Mouse (Mus musculus) intestine, embryonic 16.5 days (tissue): ENCODE results near the gene Gm17521. TPM values are rescaled to one million over a fixed set of nuclear protein-coding genes. Genes with fewer than 3 reads are reported as not detected.
"Not testable (repeated sequence)": the region's sequence is repeated elsewhere in the genome, so short reads cannot be mapped to it uniquely, and the experiment has no call there.

ENCODE experiments used
- ATAC-seq: fragments of 200-750 bp; cut with Nextera tagmentation; 2 replicates; pipeline ENCODE4 v1.8.0; 2017; ENCODE audit warnings: moderate TSS enrichment, moderate library complexity
- H3K27ac ChIP-seq: fragments of 300-500 bp; sonication (generic); 2 replicates; pipeline ENCODE4 v1.5.1; 2014; ENCODE audit warnings: mild to moderate bottlenecking, low read length
- H3K27me3 ChIP-seq: fragments of 300-500 bp; sonication (generic); replicated peaks from 2 replicates; pipeline ENCODE4 v1.6.1; 2014; ENCODE audit warnings: low read length, control low read depth, mixed read lengths; ENCODE audit not compliant: control insufficient read depth, insufficient read depth
- H3K36me3 ChIP-seq: fragments of 300-500 bp; sonication (generic); 2 replicates; pipeline ENCODE4 v1.6.1; 2014; ENCODE audit warnings: low read length, control low read depth; ENCODE audit not compliant: control insufficient read depth, insufficient read depth
- H3K4me1 ChIP-seq: fragments of 300-500 bp; sonication (generic); 2 replicates; pipeline ENCODE4 v1.6.1; 2014; ENCODE audit warnings: low read length, control low read depth, mixed read lengths; ENCODE audit not compliant: control insufficient read depth, insufficient read depth
- H3K4me2 ChIP-seq: fragments of 300-500 bp; sonication (generic); 2 replicates; pipeline ENCODE4 v1.6.1; 2014; ENCODE audit warnings: low read depth, low read length, control low read depth
- H3K4me3 ChIP-seq: fragments of 300-500 bp; sonication (generic); 2 replicates; pipeline ENCODE4 v1.5.1; 2014; ENCODE audit warnings: mild to moderate bottlenecking, low read length
- H3K9ac ChIP-seq: fragments of 300-500 bp; sonication (generic); 2 replicates; pipeline ENCODE4 v1.6.1; 2014; ENCODE audit warnings: low read depth, low read length
- H3K9me3 ChIP-seq: fragments of 300-500 bp; sonication (generic); 2 replicates; pipeline ENCODE4 v1.6.1; 2016; ENCODE audit warnings: low read length, control low read depth; ENCODE audit not compliant: control insufficient read depth
- WGBS: fragments of 180-500 bp; shearing (Covaris S2); extraction: QIAGEN DNeasy Blood & Tissue Kit; methylation state at CpG from one replicate; pipeline ENCODE4 v1.1.7; 2014; 5-methylcytosine and 5-hydroxymethylcytosine counted together
- polyA plus RNA-seq: library from polyadenylated mRNA; unstranded; fragments of >200 nt; fragmentation: Nextera tagmentation; extraction: Ambion mirVana; gene quantifications from 2 replicates; pipeline ENCODE4 v1.2.1, GENCODE M21; 2015

Gene Gm17521
- not detected in 2 replicates for polyA plus RNA-seq

DNA sequence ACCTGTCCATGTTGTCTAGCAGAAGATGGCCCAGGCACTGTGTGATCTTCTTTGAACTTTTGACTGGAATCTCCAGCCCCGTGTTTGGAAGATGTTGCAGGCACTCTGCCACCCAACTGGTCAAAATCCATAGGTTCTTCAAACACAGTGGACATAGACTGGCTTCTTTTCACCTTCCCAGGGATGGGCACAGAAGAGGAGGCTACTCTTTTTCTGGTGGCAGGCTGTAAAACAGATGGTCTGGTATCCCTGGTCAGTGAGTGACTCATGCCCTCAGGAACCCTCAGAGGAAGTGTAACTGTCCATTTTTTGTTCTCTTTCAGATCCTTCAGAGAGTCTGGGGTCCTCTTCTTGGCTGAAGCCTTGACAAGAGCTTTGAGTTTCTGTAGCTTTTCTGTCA is at the start of gene Gm17521:
Gene Gm17521 (minus strand): TSS at position 101 of the 400 bp plus-strand sequence.
- not testable (repeated sequence) for H3K27ac ChIP-seq, H3K4me2 ChIP-seq, H3K36me3 ChIP-seq, H3K4me3 ChIP-seq, H3K9me3 ChIP-seq, H3K4me1 ChIP-seq, ATAC-seq, H3K27me3 ChIP-seq, H3K9ac ChIP-seq
- WGBS: 79% methylated on average over 1 of the region's 1 CpGs

DNA sequence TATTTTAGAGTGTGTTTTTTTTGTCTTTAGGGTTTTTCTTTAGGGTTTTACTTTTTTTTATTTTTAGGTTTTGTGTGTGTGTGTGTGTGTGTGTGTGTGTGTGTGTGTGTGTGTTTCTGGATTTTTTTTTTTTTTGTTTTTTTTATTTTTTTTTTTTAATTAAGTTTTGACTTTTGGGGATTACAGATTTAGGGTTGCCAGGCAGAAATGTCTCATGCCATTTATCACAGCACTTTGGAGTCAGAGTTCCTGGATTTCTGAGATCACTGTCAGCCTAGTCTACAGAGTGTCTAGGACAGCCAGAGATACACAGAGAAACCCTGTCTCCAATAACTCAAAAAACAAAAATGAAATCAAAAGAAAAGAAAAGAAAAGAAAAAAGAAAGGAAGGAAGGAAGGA is 14.5 kb upstream of the Gm17521 start:
- ATAC-seq: no peak
- H3K27ac ChIP-seq: no peak overlapping the region
- no peak overlapping the region for H3K9ac ChIP-seq
- no peaks in the 10 kb centered on the region for H3K36me3 ChIP-seq
- H3K9me3 ChIP-seq: no peaks in the 10 kb centered on the region
- H3K4me1 ChIP-seq: no peaks in the 10 kb centered on the region
- H3K4me2 ChIP-seq: no peak overlapping the region
- H3K4me3 ChIP-seq: no peak overlapping the region
- no peaks in the 10 kb centered on the region for H3K27me3 ChIP-seq

GRCm38 (mm10) chrX:123043516-123043915 is 14.0 kb upstream of the Gm17521 start:
- ATAC-seq: no peak
- H3K9me3 ChIP-seq: no peaks in the 10 kb centered on the region
- H3K27ac ChIP-seq: no peak overlapping the region
- no peaks in the 10 kb centered on the region for H3K27me3 ChIP-seq
- H3K4me1 ChIP-seq: no peaks in the 10 kb centered on the region
- H3K4me3 ChIP-seq: no peak overlapping the region
- H3K4me2 ChIP-seq: no peak overlapping the region
- no peaks in the 10 kb centered on the region for H3K36me3 ChIP-seq
- no peak overlapping the region for H3K9ac ChIP-seq
- 59% methylated on average over 4 of the region's 4 CpGs for WGBS

Other genes with a start within 250 kb of the Gm17521 start
- 6.5 TPM in 2 replicates for gene Cldn34c1, start 73.8 kb upstream of the Gm17521 start, polyA plus RNA-seq
- gene Srsx, start 192.8 kb upstream of the Gm17521 start, polyA plus RNA-seq: not detected in 2 replicates
- gene Gm17577, start 217.2 kb upstream of the Gm17521 start, polyA plus RNA-seq: not detected in 2 replicates